Mouse (Mus musculus) ovary, adult 10 weeks (tissue): ENCODE measurements around the gene Gm4513. TPM values are rescaled to one million over a fixed set of nuclear protein-coding genes. Genes with fewer than 3 reads are reported as not detected.

Experiments used
- polyA plus RNA-seq: library from polyadenylated mRNA; stranded (reverse); fragments of 350-450 nt; fragmentation: Illumina TruSeq; extraction: RNeasy Lipid Tissue Mini Kit (QIAGEN cat#74804); gene quantifications from one replicate; pipeline ENCODE4 v1.2.3, GENCODE M21; 2014

The Gm4513 gene
- polyA plus RNA-seq, result not detected

DNA sequence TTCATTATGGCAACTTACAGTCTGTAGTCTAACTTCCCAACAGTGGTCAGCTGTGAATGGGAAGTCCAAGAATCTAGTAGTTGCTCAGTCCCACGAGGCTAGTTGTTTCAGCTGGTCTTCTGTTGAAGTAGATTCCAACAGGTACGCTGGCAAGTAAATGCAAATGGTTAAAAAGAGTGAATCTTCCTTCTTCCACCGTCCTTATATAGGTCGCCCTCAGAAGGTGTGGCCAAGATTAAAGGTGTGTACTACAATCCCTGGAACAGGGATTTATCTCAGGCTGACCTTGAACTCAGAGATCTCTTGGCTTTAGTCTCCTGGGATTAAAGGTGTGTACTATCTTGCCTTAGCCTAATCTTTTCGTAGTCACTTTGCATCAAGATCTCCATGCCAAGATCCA, at the start of gene Gm4513:
Gm4513 (minus strand) TSS at position 101 of the 400 bp plus-strand sequence.

GRCm38 (mm10) chr7:20576141-20576540, 22.7 kb downstream of the Gm4513 start, which contains the start of gene Gm4141:
Gm4141 (minus strand) TSS chr7:20576241.

GRCm38 (mm10) chr7:20545657-20546056, 53.2 kb downstream of the Gm4513 start, which contains the start of gene Gm5726:
Gm5726 (minus strand) TSS chr7:20545757.

Other genes starting within 250 kb of the Gm4513 start
- not detected for gene Gm5728, start 223.6 kb downstream of the Gm4513 start, polyA plus RNA-seq
- not detected for gene Vmn1r100, start 181.1 kb downstream of the Gm4513 start, polyA plus RNA-seq
- gene Vmn1r101, start 156.4 kb downstream of the Gm4513 start, polyA plus RNA-seq, result not detected
- gene Gm10670, start 124.1 kb downstream of the Gm4513 start, polyA plus RNA-seq, result not detected
- gene Vmn1r103, start 88.5 kb downstream of the Gm4513 start, polyA plus RNA-seq, result not detected
- gene Vmn1r104, start 65.2 kb downstream of the Gm4513 start, polyA plus RNA-seq, result not detected
- gene Gm5726, start 53.3 kb downstream of the Gm4513 start, polyA plus RNA-seq, result not detected
- not detected for gene Gm4141, start 22.8 kb downstream of the Gm4513 start, polyA plus RNA-seq
- gene Vmn1r107, start 69.9 kb upstream of the Gm4513 start, polyA plus RNA-seq, result not detected
- gene Vmn1r111, start 104.2 kb upstream of the Gm4513 start, polyA plus RNA-seq, result not detected
- not detected for gene Gm10668, start 131.6 kb upstream of the Gm4513 start, polyA plus RNA-seq
- not detected for gene Vmn1r112, start 172.2 kb upstream of the Gm4513 start, polyA plus RNA-seq
- not detected for gene Vmn1r113, start 188.3 kb upstream of the Gm4513 start, polyA plus RNA-seq
- not detected for gene Vmn1r114, start 213.2 kb upstream of the Gm4513 start, polyA plus RNA-seq
- not detected for gene Vmn1r115, start 246.0 kb upstream of the Gm4513 start, polyA plus RNA-seq